Mouse (Mus musculus) layer of hippocampus, adult 9-11 months (tissue): ENCODE data around the gene Ikzf5.
"Not testable (repeated sequence)": the region's sequence is repeated elsewhere in the genome, so short reads cannot be mapped to it uniquely, and the experiment has no call there.

Experiments used
- DNase-seq: peaks from one replicate; pipeline ENCODE4 v3.0.0; 2022

Ikzf5 gene

GRCm38 (mm10) chr7:131410416-131411058, at the start of gene Ikzf5, which contains the start of gene Acadsb:
TSS of gene Ikzf5 (minus strand) at chr7:131410521.
TSS of gene Acadsb (plus strand) at chr7:131410601.
- DNase-seq, result peak; percentile 98

- no peak for DNase-seq
Measured at GRCm38 (mm10) chr7:131456714-131457113, 46.4 kb upstream of the Ikzf5 start.

- no peak for DNase-seq
Measured at GRCm38 (mm10) chr7:131437051-131437450, 26.7 kb upstream of the Ikzf5 start.

- DNase-seq, result no peak
Measured at GRCm38 (mm10) chr7:131434276-131434675, 24.0 kb upstream of the Ikzf5 start.

- no peak for DNase-seq
Measured at GRCm38 (mm10) chr7:131432244-131432643, 21.9 kb upstream of the Ikzf5 start.

GRCm38 (mm10) chr7:131427331-131427730, 17.0 kb upstream of the Ikzf5 start:
- no peak for DNase-seq

- no peak for DNase-seq
Measured at GRCm38 (mm10) chr7:131424912-131425311, 14.6 kb upstream of the Ikzf5 start.

- DNase-seq, result no peak
Measured at GRCm38 (mm10) chr7:131417605-131418004, 7.3 kb upstream of the Ikzf5 start.

GRCm38 (mm10) chr7:131416742-131417141, 6.4 kb upstream of the Ikzf5 start:
- DNase-seq, result not testable (repeated sequence)

- DNase-seq, result no peak
Measured at GRCm38 (mm10) chr7:131411941-131412270, 1.6 kb upstream of the Ikzf5 start.

GRCm38 (mm10) chr7:131411221-131411940, 1.1 kb upstream of the Ikzf5 start:
- no peak for DNase-seq

- no peak for DNase-seq
Measured at GRCm38 (mm10) chr7:131409988-131410385, 334 bp downstream of the Ikzf5 start.

GRCm38 (mm10) chr7:131409321-131409987, 867 bp downstream of the Ikzf5 start:
- DNase-seq, result no peak

- not testable (repeated sequence) for DNase-seq
Measured at GRCm38 (mm10) chr7:131391761-131392160, 18.6 kb downstream of the Ikzf5 start.

- DNase-seq, result no peak
Measured at GRCm38 (mm10) chr7:131371880-131372651, 38.3 kb downstream of the Ikzf5 start.

- no peak for DNase-seq
Measured at GRCm38 (mm10) chr7:131371470-131371860, 38.9 kb downstream of the Ikzf5 start.

- peak; percentile 91 for DNase-seq
Measured at GRCm38 (mm10) chr7:131370648-131371469, 39.5 kb downstream of the Ikzf5 start, which contains the start of gene Pstk. TSS of gene Pstk (plus strand) at chr7:131371141.

GRCm38 (mm10) chr7:131364131-131364530, 46.2 kb downstream of the Ikzf5 start:
- DNase-seq, result no peak

- peak; percentile 95 for DNase-seq
Measured at GRCm38 (mm10) chr7:131362615-131363300, 47.6 kb downstream of the Ikzf5 start, which contains the start of gene 2310057M21Rik. TSS of gene 2310057M21Rik (minus strand) at chr7:131362759.

- no peak for DNase-seq
Measured at GRCm38 (mm10) chr7:131362269-131362614, 48.1 kb downstream of the Ikzf5 start.

GRCm38 (mm10) chr7:131356105-131356504, 54.2 kb downstream of the Ikzf5 start:
- no peak for DNase-seq
